Mouse (Mus musculus) thymus, adult 2 months (tissue): ENCODE results near the gene Gm136. TPM values are rescaled to one million over a fixed set of nuclear protein-coding genes. Genes with fewer than 3 reads are reported as not detected.

Experiments used
- DNase-seq: peaks from one replicate; pipeline ENCODE4 v3.0.0; 2021
- H3K27ac ChIP-seq: fragments of 200-500 bp; 2 replicates; pipeline ENCODE4 v1.5.1; 2012; ENCODE audit warnings: low read length, control low read depth; ENCODE audit not compliant: control insufficient read depth, insufficient read depth
- H3K27me3 ChIP-seq: fragments of 200-500 bp; 2 replicates; pipeline ENCODE4 v1.6.1; 2012; ENCODE audit warnings: mild to moderate bottlenecking, low read length, moderate library complexity, mixed read lengths; ENCODE audit not compliant: control insufficient read depth, insufficient read depth
- H3K36me3 ChIP-seq: fragments of 200-500 bp; 2 replicates; pipeline ENCODE4 v1.6.1; 2012; ENCODE audit warnings: mild to moderate bottlenecking, low read length, moderate library complexity; ENCODE audit not compliant: control insufficient read depth, insufficient read depth
- H3K4me1 ChIP-seq: fragments of 200-500 bp; replicated peaks from 2 replicates; pipeline ENCODE4 v1.6.1; 2012; ENCODE audit warnings: low read length; ENCODE audit not compliant: control insufficient read depth, insufficient read depth
- H3K4me3 ChIP-seq: fragments of 200-500 bp; 2 replicates; pipeline ENCODE4 v1.5.1; 2012; ENCODE audit warnings: mild to moderate bottlenecking, low read length, control low read depth, moderate library complexity; ENCODE audit not compliant: control insufficient read depth, insufficient read depth
- CTCF ChIP-seq: fragments of 200-500 bp; IDR thresholded peaks from 2 replicates; pipeline ENCODE4 v1.5.1; 2012; ENCODE audit warnings: mild to moderate bottlenecking, control low read depth, low read length, moderate library complexity, borderline replicate concordance; ENCODE audit not compliant: control insufficient read depth, poor library complexity, insufficient read depth; ENCODE audit errors: extremely low read depth
- POLR2A ChIP-seq: fragments of 200-500 bp; IDR thresholded peaks from 2 replicates; pipeline ENCODE4 v1.6.1; 2012; ENCODE audit warnings: mild to moderate bottlenecking, low read length, control low read depth, moderate library complexity; ENCODE audit not compliant: control insufficient read depth, poor library complexity, insufficient read depth; ENCODE audit errors: extremely low read depth
- WGBS: fragments of 180-500 bp; shearing (Covaris S2); methylation state at CpG from one replicate; pipeline ENCODE4 v1.1.7; 2018; 5-methylcytosine and 5-hydroxymethylcytosine counted together
- polyA plus RNA-seq: library from polyadenylated mRNA; depleted of rRNA; stranded (reverse); fragments of >200 nt; gene quantifications from 2 replicates; pipeline ENCODE4 v1.2.3, GENCODE M21; 2012; rRNA removed

Gene Gm136
- polyA plus RNA-seq, 1 experiment: not detected

GRCm38 (mm10) chr4:34719421-34719820 lies 36.6 kb downstream of the Gm136 start:
- WGBS: 97% methylated on average over 12 of the region's 12 CpGs
- DNase-seq: no peak
- H3K27me3 ChIP-seq: no peaks in the 10 kb centered on the region
- no peaks in the 10 kb centered on the region for H3K36me3 ChIP-seq
- TF ChIP-seq CTCF: no peak
- TF ChIP-seq POLR2A: no peak
- H3K27ac ChIP-seq: no peak overlapping the region
- H3K4me1 ChIP-seq: no peaks in the 10 kb centered on the region
- H3K4me3 ChIP-seq: no peak overlapping the region

GRCm38 (mm10) chr4:34715062-34715461 lies 41.0 kb downstream of the Gm136 start:
- 96% methylated on average over 1 of the region's 1 CpGs for WGBS
- no peak for DNase-seq
- no peak overlapping the region for H3K4me3 ChIP-seq
- H3K36me3 ChIP-seq: no peaks in the 10 kb centered on the region
- no peaks in the 10 kb centered on the region for H3K27me3 ChIP-seq
- H3K4me1 ChIP-seq: no peaks in the 10 kb centered on the region
- TF ChIP-seq CTCF (no peak), POLR2A (no peak)
- no peak overlapping the region for H3K27ac ChIP-seq

GRCm38 (mm10) chr4:34708127-34708526 lies 47.9 kb downstream of the Gm136 start:
- 83% methylated on average over 3 of the region's 3 CpGs for WGBS
- H3K36me3 ChIP-seq: no peaks in the 10 kb centered on the region
- no peak overlapping the region for H3K27ac ChIP-seq
- no peak for DNase-seq
- H3K27me3 ChIP-seq: no peaks in the 10 kb centered on the region
- no peak overlapping the region for H3K4me3 ChIP-seq
- no peaks in the 10 kb centered on the region for H3K4me1 ChIP-seq
- TF ChIP-seq CTCF (no peak), POLR2A (no peak)

GRCm38 (mm10) chr4:34707248-34707647 lies 48.8 kb downstream of the Gm136 start:
- TF ChIP-seq POLR2A: no peak
- no peak for TF ChIP-seq CTCF
- Histone ChIP-seq H3K27ac (no peak overlapping the region), H3K36me3 (no peaks in the 10 kb centered on the region), H3K27me3 (no peaks in the 10 kb centered on the region), H3K4me3 (no peak overlapping the region), H3K4me1 (no peaks in the 10 kb centered on the region)
- WGBS: 92% methylated on average over 3 of the region's 3 CpGs
- DNase-seq: no peak

GRCm38 (mm10) chr4:34703029-34703428 lies 53.0 kb downstream of the Gm136 start:
- no peaks in the 10 kb centered on the region for H3K4me1 ChIP-seq
- no peak overlapping the region for H3K27ac ChIP-seq
- TF ChIP-seq POLR2A: no peak
- no peak for TF ChIP-seq CTCF
- DNase-seq: no peak
- WGBS: 66% methylated on average over 4 of the region's 4 CpGs
- H3K27me3 ChIP-seq: no peaks in the 10 kb centered on the region
- H3K36me3 ChIP-seq: no peaks in the 10 kb centered on the region
- H3K4me3 ChIP-seq: no peak overlapping the region

GRCm38 (mm10) chr4:34702231-34702630 lies 53.8 kb downstream of the Gm136 start:
- H3K27ac ChIP-seq: no peak overlapping the region
- H3K36me3 ChIP-seq: no peaks in the 10 kb centered on the region
- TF ChIP-seq CTCF (no peak), POLR2A (no peak)
- DNase-seq: no peak
- WGBS: 99% methylated on average over 11 of the region's 11 CpGs
- no peaks in the 10 kb centered on the region for H3K4me1 ChIP-seq
- H3K4me3 ChIP-seq: no peak overlapping the region
- no peaks in the 10 kb centered on the region for H3K27me3 ChIP-seq

- 72% methylated on average over 5 of the region's 5 CpGs for WGBS
- H3K27me3 ChIP-seq: no peaks in the 10 kb centered on the region
- peak; percentile 71 for DNase-seq
- H3K27ac ChIP-seq: no peak overlapping the region
- H3K4me1 ChIP-seq: no peaks in the 10 kb centered on the region
- peak; percentile 71; the same call in 1 of the 2 replicates for TF ChIP-seq CTCF
- TF ChIP-seq POLR2A: no peak
- no peak overlapping the region for H3K4me3 ChIP-seq
- H3K36me3 ChIP-seq: no peaks in the 10 kb centered on the region
Measured at GRCm38 (mm10) chr4:34701528-34701927, 54.5 kb downstream of the Gm136 start.

Other genes with a start within 250 kb of the Gm136 start
- 39.3 and 49.2 TPM in 2 replicates for gene Akirin2, start 205.3 kb downstream of the Gm136 start, polyA plus RNA-seq
- gene Orc3, start 141.3 kb downstream of the Gm136 start, polyA plus RNA-seq: 26.8 and 34.0 TPM in 2 replicates
- 9.2 and 10.3 TPM in 2 replicates for gene Rars2, start 141.3 kb downstream of the Gm136 start, polyA plus RNA-seq
- gene Slc35a1, start 68.8 kb downstream of the Gm136 start, polyA plus RNA-seq: 9.0 and 10.6 TPM in 2 replicates
- gene Cfap206, start 26.1 kb downstream of the Gm136 start, polyA plus RNA-seq: 0.15 and 0.31 TPM in 2 replicates
- 4.3 and 4.4 TPM in 2 replicates for gene Smim8, start 22.2 kb upstream of the Gm136 start, polyA plus RNA-seq
- gene Zfp292, start 126.7 kb upstream of the Gm136 start, polyA plus RNA-seq: 6.8 and 7.1 TPM in 2 replicates
- 0.43 and 1.00 TPM in 2 replicates for gene Cga, start 137.5 kb upstream of the Gm136 start, polyA plus RNA-seq